Mouse (Mus musculus) heart, adult 2 months (tissue): ENCODE results near the gene Pde4d. TPM values are rescaled to one million over a fixed set of nuclear protein-coding genes. Genes with fewer than 3 reads are reported as not detected.

Experiments used
- DNase-seq, 2 experiments: peaks; one replicate each; pipeline ENCODE4 v3.0.0; 2021
- H3K27ac ChIP-seq: fragments of 200-600 bp; 2 replicates; pipeline ENCODE4 v1.8.1; 2022
- H3K27me3 ChIP-seq: fragments of 200-500 bp; 2 replicates; pipeline ENCODE4 v1.6.1; 2012; ENCODE audit warnings: mild to moderate bottlenecking, low read length, inconsistent platforms, mixed read lengths; ENCODE audit not compliant: control insufficient read depth, insufficient read depth
- H3K36me3 ChIP-seq: fragments of 200-500 bp; 2 replicates; pipeline ENCODE4 v1.6.1; 2012; ENCODE audit warnings: low read length, inconsistent platforms; ENCODE audit not compliant: control insufficient read depth, insufficient read depth
- H3K4me1 ChIP-seq: fragments of 200-500 bp; 2 replicates; pipeline ENCODE4 v1.6.1; 2011; ENCODE audit warnings: low read length; ENCODE audit not compliant: control insufficient read depth, insufficient read depth
- H3K4me3 ChIP-seq: fragments of 200-600 bp; 2 replicates; pipeline ENCODE4 v1.8.1; 2022
- H3K79me2 ChIP-seq: fragments of 200-500 bp; replicated peaks from 2 replicates; pipeline ENCODE4 v1.6.1; 2012; ENCODE audit warnings: mild to moderate bottlenecking, inconsistent platforms, low read length, moderate library complexity, mixed read lengths; ENCODE audit not compliant: control insufficient read depth, insufficient read depth
- H3K9ac ChIP-seq: fragments of 200-500 bp; 2 replicates; pipeline ENCODE4 v1.6.1; 2012; ENCODE audit warnings: low read depth, mild to moderate bottlenecking, control low read depth, inconsistent platforms, low read length, mixed read lengths
- CTCF ChIP-seq: fragments of 200-600 bp; IDR thresholded peaks from 2 replicates; pipeline ENCODE4 v1.8.1; 2022; ENCODE audit warnings: antibody characterized with exemption, mild to moderate bottlenecking, moderate library complexity
- EP300 ChIP-seq: fragments of 200-500 bp; IDR thresholded peaks from 2 replicates; pipeline ENCODE4 v1.6.1; 2011; ENCODE audit warnings: low read depth, low read length, control low read depth; ENCODE audit not compliant: insufficient read depth
- POLR2A ChIP-seq: fragments of 200-500 bp; IDR thresholded peaks from 2 replicates; pipeline ENCODE4 v1.6.1; 2011; ENCODE audit warnings: mild to moderate bottlenecking, low read depth, low read length, control low read depth; ENCODE audit not compliant: insufficient read depth
- WGBS: fragments of 180-500 bp; shearing (Covaris S2); methylation state at CpG from one replicate; pipeline ENCODE4 v1.1.7; 2018; 5-methylcytosine and 5-hydroxymethylcytosine counted together
- intact Hi-C: fragments of 180-260 bp; cut with DNase I; formaldehyde crosslinking; loops from one replicate; pipeline ENCODE4 v1.15.1; 2025
- polyA plus RNA-seq: library from polyadenylated mRNA; depleted of rRNA; stranded (reverse); fragments of >200 nt; gene quantifications from 2 replicates; pipeline ENCODE4 v1.2.3, GENCODE M21; 2012
- total RNA-seq, 2 experiments: library from RNA; stranded (reverse); gene quantifications; 2 replicates each; pipeline ENCODE4 v1.2.3; 2021

Pde4d gene
- total and polyA plus RNA-seq, 3 experiments: 11.5 to 40.1 (median 38.1) TPM

GRCm38 (mm10) chr13:109615785-109616281 is 1166.1 kb downstream of the Pde4d start:
- H3K79me2 ChIP-seq: no peaks in the 10 kb centered on the region
- intact Hi-C loops: loop anchor here (1.0 to 5.0 kb wide), 4 partner anchors 71 to 291 kb away; no protein-coding TSS in a partner anchor
- no peaks in the 10 kb centered on the region for H3K4me1 ChIP-seq
- no peak overlapping the region for H3K9ac ChIP-seq
- no peak overlapping the region for H3K4me3 ChIP-seq
- no peak for DNase-seq
- TF ChIP-seq CTCF (peak; percentile 77), POLR2A (no peak)
- no peaks in the 10 kb centered on the region for H3K36me3 ChIP-seq
- no peak overlapping the region for H3K27ac ChIP-seq
- H3K27me3 ChIP-seq: no peaks in the 10 kb centered on the region
- 12% methylated on average over 7 of the region's 7 CpGs for WGBS

GRCm38 (mm10) chr13:109619158-109619657 is 1169.5 kb downstream of the Pde4d start:
- Histone ChIP-seq H3K27ac (no peak overlapping the region), H3K4me1 (no peaks in the 10 kb centered on the region), H3K4me3 (no peak overlapping the region), H3K79me2 (no peaks in the 10 kb centered on the region), H3K9ac (no peak overlapping the region), H3K36me3 (no peaks in the 10 kb centered on the region), H3K27me3 (no peaks in the 10 kb centered on the region)
- WGBS: 43% methylated on average over 2 of the region's 2 CpGs
- DNase-seq: no peak
- intact Hi-C loops: loop anchor here (5.0 kb wide), 3 partner anchors 68 to 288 kb away; no protein-coding TSS in a partner anchor
- no peak for TF ChIP-seq EP300
- TF ChIP-seq CTCF: no peak
- TF ChIP-seq POLR2A: no peak

GRCm38 (mm10) chr13:109622207-109622606 is 1172.5 kb downstream of the Pde4d start:
- Histone ChIP-seq H3K36me3 (no peaks in the 10 kb centered on the region), H3K27ac (no peak overlapping the region), H3K4me1 (no peaks in the 10 kb centered on the region), H3K27me3 (no peaks in the 10 kb centered on the region), H3K79me2 (no peaks in the 10 kb centered on the region), H3K4me3 (no peak overlapping the region), H3K9ac (no peak overlapping the region)
- no peak for DNase-seq
- WGBS: 59% methylated on average over 5 of the region's 5 CpGs
- intact Hi-C loops: no loop called here
- TF ChIP-seq POLR2A (no peak), CTCF (peak; percentile 57)

- Histone ChIP-seq H3K4me1 (no peaks in the 10 kb centered on the region), H3K27ac (no peak overlapping the region), H3K79me2 (no peaks in the 10 kb centered on the region), H3K9ac (no peak overlapping the region), H3K36me3 (no peaks in the 10 kb centered on the region), H3K4me3 (no peak overlapping the region), H3K27me3 (no peaks in the 10 kb centered on the region)
- TF ChIP-seq POLR2A (no peak), EP300 (no peak), CTCF (no peak)
- no peak for DNase-seq
- WGBS: 80% methylated on average over 2 of the region's 2 CpGs
- intact Hi-C loops: no loop called here
Measured at GRCm38 (mm10) chr13:109623201-109623600, 1173.5 kb downstream of the Pde4d start.

GRCm38 (mm10) chr13:109624772-109625349 is 1175.1 kb downstream of the Pde4d start:
- intact Hi-C loops: no loop called here
- H3K79me2 ChIP-seq: no peaks in the 10 kb centered on the region
- DNase-seq: no peak
- 65% methylated on average over 11 of the region's 11 CpGs for WGBS
- no peak overlapping the region for H3K27ac ChIP-seq
- no peaks in the 10 kb centered on the region for H3K4me1 ChIP-seq
- TF ChIP-seq POLR2A: no peak
- no peak for TF ChIP-seq CTCF
- TF ChIP-seq EP300: no peak
- no peak overlapping the region for H3K4me3 ChIP-seq
- no peak overlapping the region for H3K9ac ChIP-seq
- no peaks in the 10 kb centered on the region for H3K36me3 ChIP-seq
- no peaks in the 10 kb centered on the region for H3K27me3 ChIP-seq

GRCm38 (mm10) chr13:109625466-109626129 is 1175.8 kb downstream of the Pde4d start:
- TF ChIP-seq CTCF: no peak
- Histone ChIP-seq H3K27me3 (no peaks in the 10 kb centered on the region), H3K4me1 (no peaks in the 10 kb centered on the region), H3K9ac (no peak overlapping the region), H3K27ac (no peak overlapping the region), H3K4me3 (no peak overlapping the region), H3K36me3 (no peaks in the 10 kb centered on the region), H3K79me2 (no peaks in the 10 kb centered on the region)
- 82% methylated on average over 18 of the region's 18 CpGs for WGBS
- no peak for DNase-seq
- intact Hi-C loops: no loop called here
